Mouse (Mus musculus) lung, adult 2 months (tissue): ENCODE measurements around the gene Cps1. TPM values are rescaled to one million over a fixed set of nuclear protein-coding genes. Genes with fewer than 3 reads are reported as not detected.

Experiments
- DNase-seq: peaks from one replicate; pipeline ENCODE4 v3.0.0; 2022
- H3K4me1 ChIP-seq: fragments of 200-500 bp; 2 replicates; pipeline ENCODE4 v1.6.1; 2011; ENCODE audit warnings: low read length; ENCODE audit not compliant: control insufficient read depth, insufficient read depth
- H3K4me3 ChIP-seq: fragments of 200-500 bp; replicated peaks from 2 replicates; pipeline ENCODE3; 2011; ENCODE audit warnings: low read depth, mild to moderate bottlenecking, control low read depth, low read length; ENCODE audit errors: extremely low read depth
- CTCF ChIP-seq: fragments of 200-500 bp; IDR thresholded peaks from 2 replicates; pipeline ENCODE4 v1.5.1; 2011; ENCODE audit warnings: mild to moderate bottlenecking, low read length, control low read depth; ENCODE audit not compliant: insufficient read depth
- POLR2A ChIP-seq: fragments of 200-500 bp; IDR thresholded peaks from 2 replicates; pipeline ENCODE4 v1.6.1; 2011; ENCODE audit warnings: low read depth, mild to moderate bottlenecking, control low read depth, low read length, borderline replicate concordance; ENCODE audit errors: extremely low read depth
- WGBS: fragments of 180-500 bp; shearing (Covaris S2); methylation state at CpG from one replicate; pipeline ENCODE4 v1.1.7; 2018; 5-methylcytosine and 5-hydroxymethylcytosine counted together
- polyA plus RNA-seq: library from polyadenylated mRNA; depleted of rRNA; stranded (reverse); fragments of >200 nt; gene quantifications from 2 replicates; pipeline ENCODE4 v1.2.3, GENCODE M21; 2012; rRNA removed

Gene Cps1
- polyA plus RNA-seq, 1 experiment, result 0.27 TPM

DNA sequence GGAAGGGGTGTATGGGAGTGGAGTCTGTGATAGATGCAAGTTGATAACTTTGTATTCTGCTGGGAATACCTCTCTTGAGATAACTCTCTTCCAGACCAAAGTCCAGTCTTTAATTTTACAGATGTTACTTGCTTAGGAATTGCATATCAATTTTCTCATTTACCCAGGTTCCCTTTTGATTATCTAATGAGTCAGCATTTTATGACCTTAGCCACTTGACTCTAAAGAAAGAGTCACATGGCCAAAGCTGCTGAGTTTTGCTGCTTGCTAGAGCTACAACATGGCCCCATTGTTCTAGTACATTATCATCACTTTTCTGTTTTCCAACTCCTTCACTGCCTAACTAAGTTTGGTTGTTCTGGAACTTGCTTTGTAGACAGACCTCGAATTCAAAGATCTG lies 153.4 kb downstream of the Cps1 start:
- DNase-seq, result no peak
- Histone ChIP-seq H3K4me3 (no peak overlapping the region), H3K4me1 (no peaks in the 10 kb centered on the region)
- 59% methylated on average over 1 of the region's 1 CpGs for WGBS
- no peak for TF ChIP-seq CTCF
- TF ChIP-seq POLR2A, result no peak

Other genes starting within 250 kb of the Cps1 start
- gene Myl1, start 177.6 kb upstream of the Cps1 start, polyA plus RNA-seq, result 4.3 and 86.4 TPM in 2 replicates
- 51.3 and 62.0 TPM in 2 replicates for gene Lancl1, start 84.2 kb upstream of the Cps1 start, polyA plus RNA-seq